Mouse (Mus musculus) erythroid progenitor cell, adult 5-6 weeks (primary cell): ENCODE measurements around the gene Tmc3. TPM values are rescaled to one million over a fixed set of nuclear protein-coding genes. Genes with fewer than 3 reads are reported as not detected.

Source experiments
- ATAC-seq: replicated peaks from 2 replicates; pipeline ENCODE4 v1.8.0; 2016; ENCODE audit warnings: moderate number of reproducible peaks, mild to moderate bottlenecking, moderate TSS enrichment, inconsistent platforms; ENCODE audit not compliant: poor library complexity, low FRiP score, severe bottlenecking
- total RNA-seq, 2 experiments: library from RNA; stranded (forward) in 1 of 2; stranded (reverse) in 1 of 2; fragments of 150-400 nt in 1 of 2; fragments of 186-747, 209-891 nt in 1 of 2; gene quantifications; 2 replicates each; pipeline versions ENCODE4 v1.2.3 to v1.2.4; 2015 to 2017; ENCODE audit warnings: low replicate concordance in 2 of 2

Gene Tmc3
- total RNA-seq, 2 experiments from 2014 or later, result 0.42 to 1.2 TPM

DNA sequence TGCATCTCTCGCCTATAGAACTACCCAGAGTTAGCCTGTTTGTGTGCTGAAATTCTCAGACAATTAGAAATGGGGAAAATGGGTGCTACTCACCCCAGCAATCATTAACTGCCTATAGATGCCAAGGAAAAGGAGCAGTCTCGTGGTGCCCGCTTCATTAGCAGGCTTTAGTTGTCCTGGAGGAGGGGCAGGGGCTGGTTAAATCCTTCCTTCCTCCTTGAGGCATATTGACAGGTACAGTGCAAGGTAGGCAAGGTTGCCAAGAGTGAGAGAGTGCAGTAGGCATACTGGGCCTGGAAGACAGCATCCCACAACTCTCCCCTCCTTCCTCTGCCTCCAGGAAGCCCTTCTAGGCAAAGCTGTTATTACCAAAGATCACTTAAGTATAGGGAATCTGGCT, 9.3 kb downstream of the Tmc3 start:
- ATAC-seq, result no peak

DNA sequence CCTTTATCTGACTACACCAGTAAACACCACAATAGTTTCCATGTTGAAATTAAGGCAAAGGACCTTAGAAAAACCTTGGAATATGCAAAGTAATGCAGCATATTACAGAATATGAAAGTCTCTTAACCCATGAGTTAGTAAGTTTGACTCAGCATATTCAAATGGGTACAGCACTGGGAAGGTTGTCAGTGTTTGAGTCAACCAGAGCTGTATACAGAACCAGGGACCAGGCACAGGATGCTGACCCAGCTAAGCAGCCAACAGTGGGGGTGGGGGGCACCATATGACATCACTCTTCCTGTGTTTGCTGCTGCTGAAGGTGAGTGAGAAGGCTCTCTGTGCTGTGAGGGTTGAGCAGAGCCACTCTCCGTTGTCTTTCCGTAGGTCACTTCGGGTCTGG, 12.3 kb downstream of the Tmc3 start:
- ATAC-seq, result no peak

GRCm38 (mm10) chr7:83598997-83599912, 14.5 kb downstream of the Tmc3 start:
- ATAC-seq, result no peak

DNA sequence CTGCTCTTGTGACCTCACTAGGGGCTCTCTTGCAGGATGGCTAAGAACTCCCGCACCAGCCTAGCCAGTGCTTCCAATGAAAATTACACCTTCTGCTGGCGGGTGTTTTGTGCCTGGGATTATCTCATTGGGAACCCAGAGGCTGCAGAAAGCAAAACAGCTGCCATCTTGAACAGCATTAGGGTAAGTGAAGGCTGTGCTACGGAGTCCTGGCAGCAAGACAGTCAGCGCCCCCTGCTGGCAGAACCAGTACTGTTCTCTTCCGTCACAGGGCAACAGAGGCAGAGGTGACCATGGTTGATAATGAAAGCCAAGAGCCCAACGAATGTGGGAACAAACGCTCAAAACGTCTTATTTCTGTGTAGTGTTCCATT, 15.2 kb downstream of the Tmc3 start:
- peak; percentile 58; the same call in 1 of the 2 replicates for ATAC-seq

DNA sequence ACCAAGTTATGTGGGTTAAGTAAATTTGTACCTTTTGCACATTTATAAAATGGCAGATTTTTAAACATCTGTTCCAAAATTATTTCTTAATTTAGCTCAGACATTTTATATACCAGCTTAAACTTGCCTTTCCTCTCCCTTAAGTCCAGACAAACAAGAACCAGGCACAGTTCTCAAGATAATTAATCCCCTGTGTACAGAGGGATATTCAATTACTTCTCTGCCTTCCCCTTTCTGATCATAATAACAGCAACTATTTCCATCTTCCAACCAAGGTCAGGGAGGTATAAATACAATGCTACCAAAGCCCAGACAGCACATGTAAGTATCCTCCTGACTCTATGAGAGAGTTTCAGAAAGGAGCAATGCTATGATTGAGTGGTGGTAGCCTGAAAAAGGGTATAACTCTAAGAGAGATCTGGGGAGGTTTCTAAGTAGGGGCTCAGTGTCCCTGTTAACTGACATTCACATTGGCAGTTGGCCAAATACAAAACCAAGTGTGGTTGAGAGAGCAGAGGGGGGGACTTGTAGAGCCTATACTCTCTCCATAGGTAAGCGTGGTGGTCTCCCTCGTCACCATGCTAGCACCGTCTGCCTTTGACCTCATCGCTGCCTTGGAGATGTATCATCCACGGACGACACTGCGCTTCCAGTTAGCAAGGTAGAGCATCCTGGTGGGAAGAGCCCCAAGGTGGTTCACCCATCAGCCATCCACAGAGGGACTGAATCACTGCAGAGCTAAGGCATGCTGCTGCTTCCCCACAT, 19.6 kb downstream of the Tmc3 start:
- no peak for ATAC-seq

DNA sequence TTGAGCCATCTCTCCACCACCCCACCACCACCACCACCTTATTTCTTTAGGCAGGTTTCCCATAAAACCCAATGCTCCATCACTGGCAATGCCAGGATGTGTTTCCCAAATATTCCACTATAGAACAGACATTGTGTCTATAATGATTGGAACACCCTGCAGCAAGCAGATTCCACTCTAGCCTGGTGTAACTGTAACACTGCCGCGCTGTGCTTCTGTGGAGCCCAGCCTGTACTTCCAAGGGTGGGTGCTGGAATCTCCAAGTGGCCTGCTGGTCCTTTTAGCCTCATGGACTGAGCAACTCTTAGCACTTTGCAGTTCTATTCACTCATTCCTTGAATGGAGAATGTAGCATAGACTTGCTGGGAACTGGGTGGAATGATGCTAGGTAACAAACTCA, 22.1 kb downstream of the Tmc3 start:
- ATAC-seq, result no peak

- ATAC-seq, result no peak
Observed at GRCm38 (mm10) chr7:83609891-83610290, 25.2 kb downstream of the Tmc3 start.

GRCm38 (mm10) chr7:83611886-83612285, 27.2 kb downstream of the Tmc3 start:
- ATAC-seq, result no peak

DNA sequence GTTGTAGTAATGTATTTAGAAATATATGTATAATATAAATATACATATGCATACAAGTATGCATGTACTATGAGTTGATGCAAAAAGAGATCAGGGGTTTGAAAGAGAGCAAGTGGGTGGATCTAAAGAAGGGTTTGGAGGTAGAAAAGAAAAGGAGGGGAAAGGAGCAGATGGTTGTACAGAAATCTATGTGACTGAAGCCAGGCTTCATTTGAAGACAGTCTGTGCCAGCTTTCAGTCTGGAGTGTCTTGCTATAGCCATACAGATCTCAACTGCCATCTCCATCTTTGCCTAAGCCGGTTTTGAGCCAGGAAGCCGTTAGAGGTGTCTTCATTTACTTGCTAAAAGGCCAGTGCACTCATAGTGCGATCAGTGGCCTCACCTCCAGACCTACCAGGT, 30.5 kb downstream of the Tmc3 start:
- ATAC-seq, result no peak

- ATAC-seq, result 0 out of 2 replicates have a peak, but pooled peaks have one; percentile 31
Observed at GRCm38 (mm10) chr7:83615815-83616214, 31.1 kb downstream of the Tmc3 start.

DNA sequence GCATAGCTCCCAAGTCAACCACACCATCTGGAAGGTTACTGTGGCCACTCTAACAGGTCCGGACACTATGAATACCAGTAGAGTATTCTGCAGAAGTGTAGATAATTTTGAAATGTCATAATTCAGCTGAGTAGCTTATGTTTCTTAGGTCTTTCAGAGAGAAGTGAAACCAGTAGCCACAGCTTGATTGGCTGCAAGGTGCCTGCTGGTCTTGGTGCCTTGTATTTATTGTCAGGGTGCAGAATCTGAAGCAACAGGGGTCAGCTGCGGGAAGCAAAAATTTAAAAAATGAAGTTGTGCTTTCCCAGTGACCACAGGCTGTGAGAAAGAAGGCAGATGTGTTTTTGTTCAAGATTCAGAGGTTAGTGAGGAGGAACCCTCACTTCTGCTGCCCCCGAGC, 31.5 kb downstream of the Tmc3 start:
- ATAC-seq, result no peak

- ATAC-seq, result no peak
Observed at GRCm38 (mm10) chr7:83618709-83619108, 34.0 kb downstream of the Tmc3 start.

- no peak for ATAC-seq
Observed at GRCm38 (mm10) chr7:83622582-83622981, 37.9 kb downstream of the Tmc3 start.

- no peak for ATAC-seq
Observed at GRCm38 (mm10) chr7:83624065-83624464, 39.3 kb downstream of the Tmc3 start.

- no peak for ATAC-seq
Observed at GRCm38 (mm10) chr7:83626557-83627257, 42.0 kb downstream of the Tmc3 start.

GRCm38 (mm10) chr7:83627369-83627768, 42.6 kb downstream of the Tmc3 start:
- no peak for ATAC-seq

DNA sequence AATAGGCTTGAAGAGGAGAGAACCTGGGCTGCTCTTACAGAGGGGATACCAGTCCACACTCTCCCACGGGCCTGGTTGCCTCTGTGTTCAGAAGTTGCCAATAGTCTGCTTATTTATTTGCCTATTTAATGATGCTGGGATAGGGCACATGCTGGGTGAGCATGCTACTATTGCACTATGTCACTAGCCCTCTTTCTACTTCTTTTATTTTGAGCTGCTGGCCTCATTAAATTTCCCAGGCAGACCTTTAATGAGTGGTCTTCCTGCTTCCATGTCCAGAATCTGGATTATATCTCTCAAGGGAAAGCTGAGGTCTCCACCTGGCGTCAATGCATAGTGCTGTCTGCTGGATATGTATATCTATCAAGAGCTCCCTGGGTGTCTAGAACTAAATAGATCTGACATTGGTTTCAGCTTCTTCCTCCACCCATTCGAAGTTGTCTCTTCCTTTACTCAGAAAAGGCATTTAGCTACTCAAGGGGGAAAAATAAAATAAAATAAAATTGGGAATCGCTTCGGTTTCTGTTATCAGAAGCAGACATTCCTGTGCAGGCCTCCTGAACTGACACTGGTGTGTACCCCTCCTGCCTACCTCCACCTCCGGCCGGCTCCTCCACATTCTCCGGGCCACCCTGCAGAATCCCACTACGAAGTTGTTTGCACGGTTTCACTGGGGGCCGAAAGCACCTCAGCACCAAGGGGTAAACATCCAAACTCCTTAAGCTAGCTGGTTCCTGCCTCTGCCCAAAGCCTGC, 46.5 kb downstream of the Tmc3 start:
- ATAC-seq, result peak; percentile 62

GRCm38 (mm10) chr7:83631828-83632681, 47.3 kb downstream of the Tmc3 start, which contains the start of gene Stard5:
Stard5 (plus strand) TSS chr7:83631959.
- peak; percentile 96 for ATAC-seq

- ATAC-seq, result no peak
Observed at GRCm38 (mm10) chr7:83632682-83633120, 48.0 kb downstream of the Tmc3 start.
